Mouse (Mus musculus) adrenal gland, adult 2 months (tissue): ENCODE results near the gene Rpl9-ps6. TPM values are rescaled to one million over a fixed set of nuclear protein-coding genes. Genes with fewer than 3 reads are reported as not detected.

Source experiments
- polyA plus RNA-seq: library from polyadenylated mRNA; depleted of rRNA; stranded (reverse); fragments of >200 nt; gene quantifications from 2 replicates; pipeline ENCODE4 v1.2.3, GENCODE M21; 2012; rRNA removed
- total RNA-seq, 2 experiments: library from RNA; stranded (reverse); gene quantifications; 2 replicates each; pipeline ENCODE4 v1.2.3; 2021

Rpl9-ps6 gene
- total and polyA plus RNA-seq, 3 experiments, result 0.38 to 51.6 (median 23.2) TPM

Other genes with a start within 250 kb of the Rpl9-ps6 start
- gene Sgms1, start 76.9 kb downstream of the Rpl9-ps6 start, total RNA-seq, result 10 to 100 TPM; 71.4 to 73.5 TPM
- 13.3 and 16.8 TPM in 2 replicates for gene Sgms1, start 76.9 kb downstream of the Rpl9-ps6 start, polyA plus RNA-seq
- 10 to 100 TPM; 36.6 to 39.7 TPM for gene Minpp1, start 19.2 kb upstream of the Rpl9-ps6 start, total RNA-seq
- gene Minpp1, start 19.2 kb upstream of the Rpl9-ps6 start, polyA plus RNA-seq, result 198 and 228 TPM in 2 replicates
- gene Papss2, start 129.2 kb upstream of the Rpl9-ps6 start, total RNA-seq, result 10 to 100 TPM; 11.1 to 20.8 TPM
- 0.91 and 1.1 TPM in 2 replicates for gene Papss2, start 129.2 kb upstream of the Rpl9-ps6 start, polyA plus RNA-seq